Mouse (Mus musculus): ENCODE data around the gene Bach1.

Gene Bach1

GRCm38 (mm10) chr16:87745192-87745945, 46.6 kb downstream of the Bach1 start:
- DNase-seq: no peak

- peak; percentile 87 for DNase-seq
Measured at GRCm38 (mm10) chr16:87746728-87747127, 48.0 kb downstream of the Bach1 start.

- DNase-seq: no peak
Measured at GRCm38 (mm10) chr16:87751243-87751642, 52.5 kb downstream of the Bach1 start.

GRCm38 (mm10) chr16:87752482-87752881, 53.7 kb downstream of the Bach1 start:
- no peak for DNase-seq

DNA sequence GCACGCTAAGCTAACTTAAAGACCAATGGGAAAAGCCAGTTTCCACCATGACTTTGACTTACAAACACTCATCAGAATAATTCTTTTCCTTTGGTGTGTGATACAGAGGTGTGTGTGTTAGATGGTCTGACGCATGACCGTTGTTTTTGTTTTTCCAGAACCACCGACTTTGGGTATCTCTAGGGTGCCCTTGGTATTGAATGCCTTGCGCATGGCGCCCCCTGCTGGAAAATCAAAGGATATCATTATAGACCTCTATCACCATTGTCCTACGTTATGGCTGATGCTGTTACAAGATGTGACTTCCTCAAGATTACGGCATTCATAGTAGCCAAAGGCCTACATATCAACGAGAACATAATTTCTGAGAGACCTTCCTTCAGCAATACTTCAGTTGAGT, 56.1 kb downstream of the Bach1 start:
- DNase-seq: peak; percentile 34

DNA sequence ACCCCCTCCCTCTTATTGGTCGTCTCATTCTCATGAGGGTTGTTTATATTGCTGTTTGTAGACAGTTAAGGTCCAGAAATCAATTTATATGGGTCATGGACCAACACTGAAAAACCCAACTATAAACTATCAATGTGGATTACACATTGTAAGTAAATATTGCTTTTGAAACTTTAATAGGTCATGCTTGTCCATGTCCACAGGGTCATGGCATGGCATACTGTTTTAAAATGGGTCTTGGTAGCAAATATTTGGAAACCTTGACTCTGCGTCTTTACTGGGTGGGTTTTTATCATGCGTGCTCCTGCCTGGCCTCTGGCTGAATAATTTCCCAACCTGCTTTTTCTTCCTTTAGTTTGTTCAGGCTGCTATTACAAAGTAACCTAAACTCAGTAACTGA, 57.2 kb downstream of the Bach1 start:
- no peak for DNase-seq

GRCm38 (mm10) chr16:87758016-87758415, 59.3 kb downstream of the Bach1 start:
- DNase-seq: no peak

DNA sequence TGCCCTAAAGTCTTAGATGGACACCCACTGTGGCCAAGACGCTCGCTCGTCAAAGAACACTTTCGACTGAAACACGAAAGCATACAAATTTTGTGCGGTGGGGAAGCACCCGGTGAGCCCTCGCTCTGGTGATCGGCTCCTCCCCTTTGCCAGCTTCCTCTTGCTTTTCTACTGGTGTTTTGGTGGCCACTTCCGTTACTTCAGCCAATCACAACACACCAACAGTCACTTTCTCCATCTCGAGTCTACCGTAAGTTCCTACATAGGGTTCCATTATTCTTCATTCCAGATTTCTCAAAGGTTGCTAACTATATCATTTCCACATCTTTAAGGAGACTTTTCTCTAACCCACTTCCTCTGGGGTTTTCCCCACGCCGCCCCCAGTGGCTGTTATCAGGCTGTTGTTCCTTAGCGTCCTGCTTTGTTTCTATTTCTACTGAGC, 65.9 kb downstream of the Bach1 start:
- DNase-seq: no peak

DNA sequence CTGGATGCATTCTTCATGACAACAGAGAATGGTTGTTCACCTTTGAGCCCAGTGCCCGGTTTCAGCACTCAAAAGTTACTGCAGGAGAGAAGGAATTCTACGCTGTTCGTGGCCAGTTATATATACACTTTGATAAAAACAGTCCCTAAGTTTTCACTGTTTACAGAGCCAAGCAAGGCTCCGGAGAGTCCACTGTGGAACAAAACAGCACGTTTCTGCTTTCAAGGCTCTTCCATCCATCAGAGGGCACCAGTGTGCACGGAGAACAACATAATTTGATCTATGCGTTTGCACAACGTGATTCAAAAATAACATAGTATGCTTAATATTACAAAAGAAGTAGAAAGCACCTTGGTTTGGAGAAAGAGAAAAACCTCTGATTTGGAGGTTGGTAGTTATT, 67.2 kb downstream of the Bach1 start:
- DNase-seq: peak; percentile 33

- DNase-seq: no peak
Measured at GRCm38 (mm10) chr16:87770576-87770975, 71.8 kb downstream of the Bach1 start.

GRCm38 (mm10) chr16:87771926-87772325, 73.2 kb downstream of the Bach1 start:
- DNase-seq: peak; percentile 51

DNA sequence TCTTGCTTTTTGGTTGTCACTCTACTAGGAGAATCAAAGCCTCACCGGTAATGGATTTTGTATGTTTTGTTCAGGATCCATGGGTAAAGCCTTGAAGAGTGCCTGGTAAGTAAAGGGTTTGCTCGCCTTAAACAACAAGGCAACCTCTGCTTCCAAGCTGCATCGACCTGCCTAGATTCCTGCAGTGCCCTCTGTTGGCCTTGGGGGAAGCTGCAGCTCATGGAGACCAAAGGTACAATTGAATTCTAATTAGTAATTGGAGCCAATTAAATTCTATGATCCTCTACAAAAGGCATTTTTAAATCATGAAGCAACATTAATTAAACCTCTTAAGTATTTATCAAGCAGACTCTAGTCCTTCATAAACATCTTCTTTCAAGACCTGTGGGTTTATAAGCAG, 75.7 kb downstream of the Bach1 start:
- peak; percentile 30 for DNase-seq

DNA sequence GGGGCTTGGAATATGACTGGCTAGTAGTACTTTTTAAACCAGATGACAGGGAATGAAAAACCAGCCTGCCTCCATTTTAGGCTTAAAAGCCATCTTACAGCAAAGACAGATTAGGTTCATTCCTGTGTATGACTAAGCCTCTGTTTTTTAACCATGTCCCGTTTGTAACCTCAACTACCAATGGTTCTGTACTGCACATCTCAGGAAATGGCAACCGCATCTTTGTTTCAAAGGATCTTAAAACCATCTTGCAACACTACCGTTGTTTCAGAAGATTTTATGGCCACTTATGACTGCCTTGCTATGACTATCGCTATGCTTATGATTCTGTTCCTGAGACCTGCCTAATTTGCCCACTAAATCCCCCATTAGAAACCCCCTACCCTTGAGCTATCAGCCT, 78.6 kb downstream of the Bach1 start:
- no peak for DNase-seq

DNA sequence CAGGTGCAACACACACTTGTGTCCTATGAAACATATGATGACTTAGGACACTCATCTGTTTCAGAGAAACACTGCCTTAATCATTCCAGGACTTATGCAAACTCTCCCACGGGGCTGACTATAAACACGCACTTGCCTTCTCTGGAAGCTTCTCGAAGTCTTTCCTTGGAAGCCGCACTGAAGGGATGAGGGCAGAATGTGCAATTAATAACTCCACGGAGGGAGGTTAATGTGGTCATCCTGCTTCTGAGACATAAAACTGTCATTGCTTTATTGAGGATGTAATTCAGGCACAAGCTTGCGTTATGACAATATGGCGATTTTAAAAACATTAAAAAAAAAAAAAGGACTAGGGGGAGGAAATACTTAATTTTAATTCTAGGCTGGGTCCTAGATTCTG, 82.9 kb downstream of the Bach1 start:
- DNase-seq: no peak

Data from kidney, adult 18-20 months (tissue).